Mouse (Mus musculus) limb, embryonic 12.5 days (tissue): ENCODE results near the gene Trmt10a. TPM values are rescaled to one million over a fixed set of nuclear protein-coding genes. Genes with fewer than 3 reads are reported as not detected.

Source experiments
- ATAC-seq: fragments of 200-750 bp; cut with Nextera tagmentation; 2 replicates; pipeline ENCODE4 v1.8.0; 2017; ENCODE audit warnings: low read depth, moderate TSS enrichment; ENCODE audit not compliant: insufficient number of reproducible peaks, insufficient read depth, low FRiP score, low TSS enrichment
- H3K27ac ChIP-seq: fragments of 300-500 bp; sonication (generic); 2 replicates; pipeline ENCODE4 v1.5.1; 2016; ENCODE audit warnings: mild to moderate bottlenecking, moderate library complexity
- H3K27me3 ChIP-seq: fragments of 300-500 bp; sonication (generic); 2 replicates; pipeline ENCODE4 v1.6.1; 2016; ENCODE audit warnings: mild to moderate bottlenecking, moderate library complexity
- H3K36me3 ChIP-seq: fragments of 300-500 bp; sonication (generic); 2 replicates; pipeline ENCODE4 v1.6.1; 2016; ENCODE audit warnings: mild to moderate bottlenecking, moderate library complexity
- H3K4me1 ChIP-seq: fragments of 300-500 bp; sonication (generic); replicated peaks from 2 replicates; pipeline ENCODE4 v1.6.1; 2016
- H3K4me2 ChIP-seq: fragments of 300-500 bp; sonication (generic); 2 replicates; pipeline ENCODE4 v1.6.1; 2016; ENCODE audit warnings: mild to moderate bottlenecking, moderate library complexity
- H3K4me3 ChIP-seq: fragments of 300-500 bp; sonication (generic); replicated peaks from 2 replicates; pipeline ENCODE4 v1.5.1; 2016; ENCODE audit warnings: mild to moderate bottlenecking
- H3K9ac ChIP-seq: fragments of 300-500 bp; sonication (generic); replicated peaks from 2 replicates; pipeline ENCODE4 v1.6.1; 2016; ENCODE audit warnings: mild to moderate bottlenecking, moderate library complexity
- H3K9me3 ChIP-seq: fragments of 300-500 bp; sonication (generic); 2 replicates; pipeline ENCODE4 v1.6.1; 2016; ENCODE audit warnings: mild to moderate bottlenecking, moderate library complexity
- WGBS: fragments of 180-500 bp; shearing (Covaris S2); methylation state at CpG from one replicate; pipeline ENCODE4 v1.1.7; 2016; 5-methylcytosine and 5-hydroxymethylcytosine counted together
- polyA plus RNA-seq: library from polyadenylated mRNA; unstranded; fragments of >200 nt; fragmentation: Nextera tagmentation; extraction: Ambion mirVana; gene quantifications from 2 replicates; pipeline ENCODE4 v1.2.1, GENCODE M21; 2016

The Trmt10a gene
- polyA plus RNA-seq, 1 experiment from 2014 or later = 14.6 TPM

DNA sequence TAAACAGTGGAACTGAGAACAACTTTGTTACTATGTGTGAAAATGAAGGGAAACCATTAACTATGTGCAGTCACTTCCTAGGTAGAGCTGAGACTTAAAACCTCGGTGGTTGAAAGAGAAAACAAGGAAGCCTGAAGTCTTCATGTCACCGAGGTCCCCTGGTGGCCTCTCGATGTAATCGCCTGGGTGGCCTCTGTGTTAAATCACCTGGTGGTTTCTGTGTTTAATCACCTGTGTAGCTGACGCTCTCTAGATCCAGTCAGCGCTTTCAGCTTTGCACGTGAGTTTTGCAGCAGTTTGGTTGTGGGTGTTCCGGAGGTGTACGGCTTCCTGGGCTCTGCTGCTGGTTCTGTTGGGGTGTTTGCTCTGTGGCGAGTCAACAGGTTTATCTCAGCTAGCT is 30.0 kb downstream of the Trmt10a start:
- no peak for ATAC-seq
- Histone ChIP-seq H3K4me1 (no peaks in the 10 kb centered on the region), H3K9ac (no peak overlapping the region), H3K27me3 (no peaks in the 10 kb centered on the region), H3K9me3 (no peaks in the 10 kb centered on the region), H3K27ac (no peak overlapping the region), H3K4me3 (no peak overlapping the region), H3K4me2 (no peak overlapping the region), H3K36me3 (no peaks in the 10 kb centered on the region)
- WGBS = 75% methylated on average over 10 of the region's 10 CpGs

DNA sequence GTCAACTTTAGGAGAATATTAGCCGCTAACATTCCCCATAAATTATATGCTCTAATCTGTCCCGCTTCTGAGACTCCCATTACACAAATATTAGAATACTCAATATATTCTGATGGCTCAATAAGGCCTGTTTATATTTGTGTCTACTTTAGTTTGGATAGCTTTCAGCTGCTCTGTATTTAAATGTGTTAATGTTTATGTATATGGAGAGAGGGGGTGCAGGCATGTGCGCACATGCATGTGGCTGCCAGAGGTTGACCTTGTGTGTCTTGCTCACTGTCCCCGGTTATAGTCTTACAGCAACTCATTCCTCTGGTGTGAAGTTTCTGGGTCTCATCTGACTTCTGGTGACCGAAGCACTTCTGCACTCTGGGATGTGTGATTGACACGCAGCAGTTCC is 32.3 kb downstream of the Trmt10a start:
- no peak overlapping the region for H3K4me2 ChIP-seq
- no peak overlapping the region for H3K4me3 ChIP-seq
- WGBS = 86% methylated on average over 6 of the region's 6 CpGs
- H3K9me3 ChIP-seq = no peaks in the 10 kb centered on the region
- H3K4me1 ChIP-seq = no peaks in the 10 kb centered on the region
- no peak overlapping the region for H3K9ac ChIP-seq
- H3K27ac ChIP-seq = no peak overlapping the region
- H3K36me3 ChIP-seq = no peaks in the 10 kb centered on the region
- no peaks in the 10 kb centered on the region for H3K27me3 ChIP-seq
- no peak for ATAC-seq

DNA sequence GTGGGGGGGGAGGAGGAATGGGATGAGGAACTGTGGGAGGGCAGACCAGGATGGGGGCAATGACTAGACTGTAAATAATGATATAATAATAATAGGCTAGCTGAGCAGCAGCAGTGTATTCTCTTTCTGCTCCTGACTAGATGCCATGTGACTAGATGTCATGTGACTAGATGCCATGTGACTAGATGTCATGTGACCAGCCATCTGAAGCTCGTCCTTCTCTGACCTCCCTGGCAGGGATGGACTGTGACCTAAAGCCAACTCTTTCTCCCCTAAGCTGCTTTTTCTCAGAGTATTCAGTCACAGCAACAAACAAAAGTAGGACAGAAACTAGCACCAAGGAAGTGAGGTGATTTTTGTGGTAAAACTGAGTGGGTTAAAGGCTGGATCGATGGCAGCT is 38.8 kb downstream of the Trmt10a start:
- ATAC-seq = no peak
- no peaks in the 10 kb centered on the region for H3K36me3 ChIP-seq
- no peaks in the 10 kb centered on the region for H3K4me1 ChIP-seq
- H3K27me3 ChIP-seq = no peaks in the 10 kb centered on the region
- H3K27ac ChIP-seq = no peak overlapping the region
- H3K4me2 ChIP-seq = no peak overlapping the region
- 81% methylated on average over 2 of the region's 2 CpGs for WGBS
- H3K4me3 ChIP-seq = no peak overlapping the region
- H3K9ac ChIP-seq = no peak overlapping the region
- H3K9me3 ChIP-seq = no peaks in the 10 kb centered on the region

DNA sequence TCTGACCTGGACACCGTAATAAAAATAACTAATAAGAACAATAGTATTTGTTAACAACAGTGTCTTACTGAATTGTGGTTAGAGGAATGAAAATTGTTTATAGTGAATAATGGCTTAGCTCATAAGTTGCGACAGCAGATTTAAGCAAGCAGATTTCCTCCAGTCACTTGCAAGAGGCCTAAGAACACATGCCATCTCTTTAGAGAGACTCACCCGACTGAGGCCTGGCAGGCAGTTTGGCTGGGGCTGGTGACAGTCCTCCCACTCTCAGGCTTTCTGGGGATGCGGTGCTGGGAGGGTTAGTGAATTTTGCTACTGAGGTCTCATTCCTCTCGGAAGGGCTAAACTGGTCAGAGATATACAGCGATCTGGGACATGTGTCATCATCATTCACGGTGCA is 40.1 kb downstream of the Trmt10a start:
- no peaks in the 10 kb centered on the region for H3K9me3 ChIP-seq
- H3K4me3 ChIP-seq = no peak overlapping the region
- no peak for ATAC-seq
- no peak overlapping the region for H3K27ac ChIP-seq
- H3K4me1 ChIP-seq = no peaks in the 10 kb centered on the region
- H3K9ac ChIP-seq = no peak overlapping the region
- no peaks in the 10 kb centered on the region for H3K27me3 ChIP-seq
- H3K36me3 ChIP-seq = no peaks in the 10 kb centered on the region
- WGBS = 87% methylated on average over 7 of the region's 7 CpGs
- no peak overlapping the region for H3K4me2 ChIP-seq

DNA sequence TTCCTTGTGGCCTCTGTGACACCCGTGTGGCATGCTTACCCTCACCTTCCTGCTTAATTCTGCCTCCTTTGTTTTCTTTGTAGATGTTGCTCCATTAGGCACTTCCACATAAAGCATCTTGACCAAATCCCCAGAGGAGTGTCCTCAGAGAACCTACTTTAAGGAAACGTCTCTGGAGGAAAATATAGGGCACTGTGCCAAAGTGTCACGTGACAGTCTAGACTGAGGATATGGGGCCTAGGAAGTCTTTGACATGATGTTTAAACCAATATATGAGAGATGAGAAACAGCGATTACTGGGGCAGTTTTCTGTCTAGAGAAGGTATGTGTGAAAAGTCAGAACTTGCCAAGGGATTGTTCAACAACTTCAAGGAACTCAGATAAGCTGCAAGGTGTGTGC is 42.0 kb downstream of the Trmt10a start:
- no peaks in the 10 kb centered on the region for H3K36me3 ChIP-seq
- 72% methylated on average over 4 of the region's 4 CpGs for WGBS
- no peak for ATAC-seq

DNA sequence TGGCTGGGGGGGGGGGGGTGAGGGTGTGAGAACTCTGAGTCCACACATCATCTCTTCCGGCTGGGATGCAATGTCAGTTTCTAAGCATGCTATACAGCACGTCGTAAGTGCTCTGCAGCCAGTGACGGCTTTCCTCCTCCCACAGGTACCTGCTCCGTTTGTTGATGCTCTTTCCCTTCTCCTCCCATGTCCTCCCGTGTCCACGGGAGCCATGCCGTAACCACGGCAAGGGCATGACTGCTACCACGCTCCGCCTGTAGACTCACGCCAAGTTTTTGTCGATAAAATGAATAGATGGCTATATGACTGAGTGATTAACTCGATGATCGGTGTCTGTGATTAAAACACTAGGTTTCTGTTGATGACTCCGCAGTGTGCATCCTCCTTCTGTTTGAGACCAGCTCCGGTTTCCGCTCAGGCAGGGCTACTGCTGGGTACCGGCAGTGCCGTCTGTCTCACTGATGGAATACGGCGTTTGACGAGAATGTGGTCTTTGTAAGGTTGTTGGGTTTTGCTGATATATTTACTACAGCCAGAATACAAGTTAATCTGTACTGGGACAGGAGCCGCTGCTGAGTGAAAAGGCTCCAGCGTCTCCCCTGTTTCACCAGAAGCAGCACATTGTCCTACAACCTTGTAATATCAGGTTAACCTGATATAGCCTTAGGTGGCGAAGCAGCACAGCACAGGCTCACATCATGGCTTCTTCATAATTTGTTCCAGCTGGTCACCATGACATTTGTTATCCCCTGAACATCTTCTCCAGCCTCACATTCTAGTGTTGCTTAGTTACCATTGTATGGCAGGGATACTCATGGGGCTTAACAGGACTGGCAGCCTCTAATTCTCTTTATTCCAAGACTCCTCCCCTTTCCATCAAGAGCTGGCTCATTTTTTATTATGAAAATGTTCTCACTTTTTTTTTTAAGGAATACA is 43.0 kb downstream of the Trmt10a start:
- no peak for ATAC-seq
- Histone ChIP-seq H3K4me2 (no peak overlapping the region), H3K4me3 (no peak overlapping the region), H3K27ac (no peak overlapping the region), H3K9ac (no peak overlapping the region), H3K9me3 (no peaks in the 10 kb centered on the region), H3K4me1 (no peaks in the 10 kb centered on the region), H3K36me3 (no peaks in the 10 kb centered on the region), H3K27me3 (no peaks in the 10 kb centered on the region)
- 91% methylated on average over 26 of the region's 26 CpGs for whole genome bisulfite sequencing

More for the DNA sequence above, 42.0 kb downstream of the Trmt10a start:
- no peak overlapping the region for H3K4me3 ChIP-seq
- no peaks in the 10 kb centered on the region for H3K4me1 ChIP-seq
- H3K9ac ChIP-seq = no peak overlapping the region
- no peaks in the 10 kb centered on the region for H3K27me3 ChIP-seq
- H3K9me3 ChIP-seq = no peaks in the 10 kb centered on the region
- no peak overlapping the region for H3K27ac ChIP-seq
- H3K4me2 ChIP-seq = no peak overlapping the region

DNA sequence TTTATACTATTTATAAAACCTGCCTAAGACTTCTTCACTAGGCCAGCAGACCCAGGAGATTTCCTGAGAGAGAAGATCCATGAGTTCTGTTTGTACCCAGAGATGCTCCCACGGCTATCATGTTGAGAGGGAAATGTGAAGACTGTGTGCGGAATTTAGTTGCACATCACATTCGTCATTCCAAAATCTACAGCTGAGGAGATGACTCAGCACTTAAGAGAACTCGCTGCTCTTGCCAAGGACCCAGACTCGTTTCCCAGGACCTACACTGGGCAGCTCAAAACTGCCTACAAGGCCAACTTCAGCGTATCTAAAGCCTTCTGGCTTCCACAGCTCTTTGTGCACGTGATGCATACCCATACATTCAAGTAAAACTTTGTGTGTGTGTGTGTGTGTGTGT is 49.0 kb downstream of the Trmt10a start:
- H3K27me3 ChIP-seq = 0 out of 2 replicates have a peak, but pooled peaks cover under 1% of the 10 kb centered on the region
- no peak overlapping the region for H3K9ac ChIP-seq
- no peak for ATAC-seq
- H3K36me3 ChIP-seq = no peaks in the 10 kb centered on the region
- no peaks in the 10 kb centered on the region for H3K4me1 ChIP-seq
- no peak overlapping the region for H3K27ac ChIP-seq
- WGBS = 80% methylated on average over 7 of the region's 7 CpGs
- no peaks in the 10 kb centered on the region for H3K9me3 ChIP-seq
- no peak overlapping the region for H3K4me2 ChIP-seq
- no peak overlapping the region for H3K4me3 ChIP-seq

DNA sequence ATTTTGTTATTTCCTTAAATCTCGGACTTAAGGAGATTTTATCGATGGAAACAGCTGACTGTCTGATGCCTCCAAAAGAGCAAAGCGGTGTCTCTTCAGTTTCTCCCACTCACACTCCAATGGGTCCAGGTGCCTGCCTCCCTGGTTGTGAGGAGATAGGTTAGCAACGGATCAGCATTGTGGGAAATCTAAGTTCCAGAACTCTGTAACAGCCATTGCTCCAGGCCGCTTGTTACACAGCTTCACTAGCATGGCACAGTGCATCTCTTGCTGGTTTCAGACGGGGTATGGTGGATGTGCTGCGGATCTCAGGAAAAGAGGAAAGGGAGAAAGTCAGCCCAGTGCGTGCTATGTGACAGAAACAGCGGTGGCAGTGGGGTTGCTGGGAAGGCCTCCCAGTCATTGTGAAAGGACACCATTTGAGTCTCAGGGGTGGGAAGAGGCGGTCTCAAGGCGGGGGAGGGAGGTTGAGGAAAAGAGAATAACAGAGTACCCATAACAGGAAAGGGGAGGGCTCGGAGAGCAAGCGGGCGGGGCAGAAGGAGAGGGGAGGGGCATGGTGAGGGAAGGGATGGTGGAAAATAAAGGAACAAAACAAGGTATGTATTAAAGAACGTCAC is 50.5 kb downstream of the Trmt10a start, which contains the start of gene 4930579F01Rik:
Gene 4930579F01Rik (minus strand): TSS at position 143 of the 620 bp plus-strand sequence.
- Histone ChIP-seq H3K9me3 (no peaks in the 10 kb centered on the region), H3K4me1 (no peaks in the 10 kb centered on the region), H3K9ac (no peak within 1 kb of the TSS), H3K4me2 (no peak within 1 kb of the TSS), H3K4me3 (no peak within 1 kb of the TSS), H3K27me3 (0 out of 2 replicates have a peak, but pooled peaks cover 4% of the 10 kb centered on the region), H3K27ac (no peak within 1 kb of the TSS), H3K36me3 (no peaks in the 10 kb centered on the region)
- 82% methylated on average over 15 of the region's 15 CpGs for WGBS
- ATAC-seq = no peak

DNA sequence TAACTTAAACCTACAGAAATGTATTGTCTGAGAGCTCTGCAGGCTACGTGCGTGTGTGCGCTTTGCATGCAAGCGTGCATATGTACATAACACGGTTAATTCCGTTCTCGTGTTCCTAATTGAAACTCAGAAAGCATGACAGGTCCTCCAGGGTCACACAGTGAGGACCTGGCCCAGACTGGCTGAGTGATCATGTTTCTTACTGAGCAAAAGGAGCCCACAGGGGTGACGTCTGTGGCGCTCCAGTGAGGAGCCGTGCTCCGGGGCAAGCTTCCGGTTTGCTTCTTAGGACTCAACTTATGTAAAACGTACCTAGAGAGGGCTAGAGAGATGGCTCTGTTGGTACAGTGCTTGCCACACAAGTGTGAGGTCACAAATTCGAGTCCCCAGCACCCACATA is 53.8 kb downstream of the Trmt10a start:
- WGBS = 75% methylated on average over 14 of the region's 14 CpGs
- no peak for ATAC-seq
- Histone ChIP-seq H3K36me3 (no peaks in the 10 kb centered on the region), H3K4me1 (no peaks in the 10 kb centered on the region), H3K4me3 (no peak overlapping the region), H3K9ac (no peak overlapping the region), H3K9me3 (no peaks in the 10 kb centered on the region), H3K27ac (no peak overlapping the region), H3K4me2 (no peak overlapping the region), H3K27me3 (0 out of 2 replicates have a peak, but pooled peaks cover 4% of the 10 kb centered on the region)

DNA sequence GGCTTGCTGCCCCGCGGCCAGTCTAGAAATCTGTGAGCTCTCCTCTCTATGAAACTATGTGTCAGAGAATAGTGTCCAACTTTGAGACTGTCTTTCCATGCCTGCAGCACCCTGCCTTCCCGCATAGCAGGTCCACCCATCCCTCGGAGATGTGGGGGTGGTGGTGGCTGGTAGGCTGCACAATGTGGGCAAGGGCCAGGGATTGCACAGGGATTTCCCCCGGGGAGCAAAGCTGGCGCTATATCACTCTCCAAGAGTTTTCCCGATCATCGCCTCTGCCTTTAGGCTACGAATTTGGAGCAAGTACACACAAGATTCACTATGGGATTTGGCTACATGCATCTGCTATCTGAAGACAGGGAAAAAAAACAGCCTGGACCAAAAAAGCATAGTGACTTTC is 54.3 kb downstream of the Trmt10a start:
- 0 out of 2 replicates have a peak, but pooled peaks cover 4% of the 10 kb centered on the region for H3K27me3 ChIP-seq
- H3K4me2 ChIP-seq = no peak overlapping the region
- WGBS = 66% methylated on average over 9 of the region's 9 CpGs
- no peak overlapping the region for H3K4me3 ChIP-seq
- H3K9ac ChIP-seq = no peak overlapping the region
- H3K9me3 ChIP-seq = no peaks in the 10 kb centered on the region
- no peaks in the 10 kb centered on the region for H3K4me1 ChIP-seq
- no peaks in the 10 kb centered on the region for H3K36me3 ChIP-seq
- ATAC-seq = no peak
- no peak overlapping the region for H3K27ac ChIP-seq

DNA sequence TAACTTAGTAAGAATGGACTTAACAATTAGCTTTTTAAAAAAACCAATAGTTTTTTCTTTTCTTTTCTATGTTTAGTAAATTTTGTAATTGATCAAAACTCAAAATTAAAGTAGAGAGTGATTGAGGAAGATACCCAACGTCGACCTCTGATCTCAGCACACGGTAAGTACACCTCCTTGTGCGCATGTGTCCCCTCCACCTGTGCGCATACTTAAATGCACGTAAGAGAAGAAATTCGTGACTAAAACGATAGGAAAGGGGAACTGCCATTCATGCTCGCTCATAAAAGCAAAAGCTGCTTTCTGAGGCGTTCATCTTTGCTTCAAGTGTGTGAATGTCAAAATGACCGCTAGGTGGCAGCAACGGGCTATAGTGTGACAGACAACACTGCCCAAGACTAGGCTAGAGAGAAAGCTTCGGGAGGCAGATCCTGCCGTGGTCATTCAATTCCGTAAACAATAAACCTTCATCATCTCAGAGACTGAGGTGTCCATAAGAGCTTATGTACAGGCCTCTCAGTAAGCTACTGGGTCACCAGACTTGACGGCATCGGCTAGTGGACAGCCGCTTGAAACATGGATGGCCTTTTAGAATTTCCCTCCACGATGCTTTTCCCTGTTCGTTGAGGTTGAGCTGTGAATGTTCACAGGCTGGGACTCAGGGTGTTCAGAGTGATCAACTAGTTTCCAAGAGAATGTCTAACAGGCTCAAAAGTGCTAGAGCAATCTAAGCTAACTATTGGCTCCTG is 54.9 kb downstream of the Trmt10a start:
- Histone ChIP-seq H3K27ac (no peak overlapping the region), H3K4me1 (no peaks in the 10 kb centered on the region), H3K9ac (no peak overlapping the region), H3K36me3 (no peaks in the 10 kb centered on the region), H3K9me3 (no peaks in the 10 kb centered on the region), H3K4me3 (peak overlapping the region; percentile 24), H3K4me2 (peak overlapping the region; percentile 52), H3K27me3 (0 out of 2 replicates have a peak, but pooled peaks cover 4% of the 10 kb centered on the region)
- ATAC-seq = peak; percentile 82
- 29% methylated on average over 20 of the region's 20 CpGs for WGBS
